Mouse (Mus musculus) liver, embryonic 15.5 days (tissue): ENCODE results near the gene Cacnb4. TPM values are rescaled to one million over a fixed set of nuclear protein-coding genes. Genes with fewer than 3 reads are reported as not detected.

ENCODE experiments used
- ATAC-seq: fragments of 200-750 bp; cut with Nextera tagmentation; 2 replicates; pipeline ENCODE4 v1.8.0; 2017; ENCODE audit warnings: moderate number of reproducible peaks, mild to moderate bottlenecking, moderate library complexity; ENCODE audit not compliant: insufficient read depth
- H3K27ac ChIP-seq: fragments of 300-500 bp; sonication (generic); replicated peaks from 2 replicates; pipeline ENCODE4 v1.5.1; 2015; ENCODE audit warnings: mild to moderate bottlenecking, inconsistent platforms
- H3K27me3 ChIP-seq: fragments of 300-500 bp; sonication (generic); 2 replicates; pipeline ENCODE4 v1.6.1; 2015; ENCODE audit warnings: mild to moderate bottlenecking, inconsistent platforms
- H3K36me3 ChIP-seq: fragments of 300-500 bp; sonication (generic); replicated peaks from 2 replicates; pipeline ENCODE4 v1.6.1; 2015; ENCODE audit warnings: moderate library complexity, mild to moderate bottlenecking, inconsistent platforms
- H3K4me1 ChIP-seq: fragments of 300-500 bp; sonication (generic); replicated peaks from 2 replicates; pipeline ENCODE4 v1.6.1; 2015; ENCODE audit warnings: inconsistent platforms
- H3K4me2 ChIP-seq: fragments of 300-500 bp; sonication (generic); 2 replicates; pipeline ENCODE4 v1.6.1; 2015; ENCODE audit warnings: moderate library complexity, mild to moderate bottlenecking, inconsistent platforms
- H3K4me3 ChIP-seq: fragments of 300-500 bp; sonication (generic); replicated peaks from 2 replicates; pipeline ENCODE4 v1.5.1; 2015; ENCODE audit warnings: mild to moderate bottlenecking, inconsistent platforms
- H3K9ac ChIP-seq: fragments of 300-500 bp; sonication (generic); 2 replicates; pipeline ENCODE4 v1.6.1; 2015; ENCODE audit warnings: moderate library complexity, mild to moderate bottlenecking, inconsistent platforms
- H3K9me3 ChIP-seq: fragments of 300-500 bp; sonication (generic); replicated peaks from 2 replicates; pipeline ENCODE4 v1.6.1; 2016; ENCODE audit warnings: inconsistent platforms
- WGBS: fragments of 180-500 bp; shearing (Covaris S2); methylation state at CpG from one replicate; pipeline ENCODE4 v1.1.7; 2015; ENCODE audit warnings: mixed read lengths; ENCODE audit not compliant: insufficient replicate concordance; 5-methylcytosine and 5-hydroxymethylcytosine counted together
- polyA plus RNA-seq: library from polyadenylated mRNA; unstranded; fragments of >200 nt; fragmentation: Nextera tagmentation; extraction: Ambion mirVana; gene quantifications from 2 replicates; pipeline ENCODE4 v1.2.1, GENCODE M21; 2015

Cacnb4 gene
- polyA plus RNA-seq, 1 experiment from 2014 or later, result 0.20 TPM

- H3K27ac ChIP-seq, result no peak overlapping the region
- H3K4me1 ChIP-seq, result no peaks in the 10 kb centered on the region
- H3K9ac ChIP-seq, result no peak overlapping the region
- no peak overlapping the region for H3K4me3 ChIP-seq
- 66% methylated on average over 4 of the region's 4 CpGs for WGBS
- H3K9me3 ChIP-seq, result no peaks in the 10 kb centered on the region
- no peaks in the 10 kb centered on the region; the same call in 1 of the 2 replicates for H3K36me3 ChIP-seq
- no peaks in the 10 kb centered on the region for H3K27me3 ChIP-seq
- no peak for ATAC-seq
- no peak overlapping the region for H3K4me2 ChIP-seq
Measured at GRCm38 (mm10) chr2:52691745-52692144, 15.1 kb upstream of the Cacnb4 start.

DNA sequence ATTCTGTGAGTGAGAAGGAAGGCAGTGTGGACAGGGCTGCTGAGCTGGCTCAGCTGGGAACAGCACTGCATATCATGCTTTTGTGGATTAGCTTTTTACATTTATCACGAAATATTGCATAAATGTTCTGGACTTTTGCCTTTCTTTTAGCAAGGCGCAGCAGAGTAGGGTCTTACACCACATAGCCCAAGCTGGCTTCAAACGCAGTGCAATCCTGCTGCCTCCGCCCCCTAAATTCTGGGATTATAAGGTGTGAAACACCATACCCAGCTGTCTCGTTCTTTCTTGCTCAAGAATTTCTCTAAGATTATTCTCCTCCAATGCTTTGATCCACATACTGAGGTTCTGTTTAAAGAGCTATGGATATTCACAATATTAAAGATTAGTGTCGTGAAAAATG, 10.0 kb upstream of the Cacnb4 start:
- H3K4me3 ChIP-seq, result no peak overlapping the region
- no peak for ATAC-seq

DNA sequence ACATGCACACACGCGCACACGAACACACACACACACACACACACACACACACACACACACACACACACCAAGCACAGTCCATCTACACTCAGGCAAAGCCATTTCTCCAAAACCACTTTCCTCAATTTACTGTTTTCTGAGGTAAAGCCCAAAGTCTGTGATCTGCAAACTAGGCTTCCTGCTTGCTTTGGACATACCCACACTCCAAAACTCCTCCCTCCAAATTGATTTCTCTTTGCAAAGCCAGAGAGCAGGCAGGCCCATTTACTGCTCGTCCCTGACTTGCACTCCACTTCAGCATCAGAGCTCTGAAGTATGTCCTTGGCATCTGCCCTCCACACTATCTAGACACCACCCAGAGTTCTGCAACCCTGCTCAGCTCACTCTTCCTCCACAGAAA, 958 bp upstream of the Cacnb4 start:
- ATAC-seq, result no peak
- WGBS, result 72% methylated on average over 4 of the region's 4 CpGs

More for the DNA sequence above, 10.0 kb upstream of the Cacnb4 start:
- no peaks in the 10 kb centered on the region for H3K27me3 ChIP-seq
- no peak overlapping the region for H3K9ac ChIP-seq
- H3K36me3 ChIP-seq, result no peaks in the 10 kb centered on the region
- no peaks in the 10 kb centered on the region for H3K4me1 ChIP-seq
- H3K27ac ChIP-seq, result no peak overlapping the region
- H3K9me3 ChIP-seq, result no peaks in the 10 kb centered on the region
- WGBS, result 62% methylated on average over 6 of the region's 6 CpGs
- no peak overlapping the region for H3K4me2 ChIP-seq

DNA sequence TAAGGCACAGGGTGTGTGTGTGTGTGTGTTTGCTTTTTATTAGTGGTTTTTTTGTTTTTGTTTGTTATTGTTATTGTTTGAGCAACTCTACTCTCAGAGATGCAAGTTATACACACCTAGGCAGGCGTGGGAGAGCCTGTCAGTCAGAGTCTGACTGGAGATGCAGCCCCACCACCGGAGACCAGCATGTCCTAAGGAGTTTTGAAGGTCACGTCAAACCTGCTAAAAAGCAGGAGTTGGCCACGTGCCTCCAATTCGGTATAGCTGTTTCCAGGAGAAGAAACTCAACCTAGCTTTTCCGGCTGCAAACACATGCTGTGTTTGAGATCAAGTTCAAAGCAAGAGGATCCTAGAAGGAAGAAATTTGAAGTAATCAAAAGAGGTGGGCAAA, 277 bp upstream of the Cacnb4 start:
- no peaks in the 10 kb centered on the region for H3K9me3 ChIP-seq
- no peak overlapping the region for H3K27ac ChIP-seq
- H3K36me3 ChIP-seq, result no peaks in the 10 kb centered on the region
- no peak overlapping the region for H3K4me2 ChIP-seq
- peaks cover 57% of the 10 kb centered on the region for H3K27me3 ChIP-seq
- peaks cover 5% of the 10 kb centered on the region; the same call in 1 of the 2 replicates for H3K4me1 ChIP-seq
- no peak overlapping the region for H3K9ac ChIP-seq
- WGBS, result 17% methylated on average over 6 of the region's 6 CpGs
- H3K4me3 ChIP-seq, result no peak overlapping the region
- ATAC-seq, result no peak

More for the DNA sequence above, 958 bp upstream of the Cacnb4 start:
- Histone ChIP-seq H3K4me3 (no peak overlapping the region), H3K36me3 (no peaks in the 10 kb centered on the region), H3K27ac (no peak overlapping the region), H3K9ac (no peak overlapping the region), H3K4me1 (peaks cover 5% of the 10 kb centered on the region; the same call in 1 of the 2 replicates), H3K4me2 (no peak overlapping the region), H3K27me3 (peaks cover 57% of the 10 kb centered on the region), H3K9me3 (no peaks in the 10 kb centered on the region)

- no peak for ATAC-seq
- Histone ChIP-seq H3K9me3 (no peaks in the 10 kb centered on the region), H3K9ac (no peak overlapping the region), H3K27ac (no peak overlapping the region), H3K4me2 (peak overlapping the region; percentile 66), H3K27me3 (peaks cover 62% of the 10 kb centered on the region), H3K4me1 (peaks cover 5% of the 10 kb centered on the region; the same call in 1 of the 2 replicates), H3K36me3 (no peaks in the 10 kb centered on the region), H3K4me3 (peak overlapping the region; percentile 55)
- 2% methylated on average over 42 of the region's 42 CpGs for WGBS
Measured at GRCm38 (mm10) chr2:52675278-52675987, 1.2 kb downstream of the Cacnb4 start.

GRCm38 (mm10) chr2:52674886-52675277, 1.7 kb downstream of the Cacnb4 start:
- ATAC-seq, result no peak
- H3K4me3 ChIP-seq, result 0 out of 2 replicates have a peak overlapping the region, but pooled peaks have one; percentile 55

DNA sequence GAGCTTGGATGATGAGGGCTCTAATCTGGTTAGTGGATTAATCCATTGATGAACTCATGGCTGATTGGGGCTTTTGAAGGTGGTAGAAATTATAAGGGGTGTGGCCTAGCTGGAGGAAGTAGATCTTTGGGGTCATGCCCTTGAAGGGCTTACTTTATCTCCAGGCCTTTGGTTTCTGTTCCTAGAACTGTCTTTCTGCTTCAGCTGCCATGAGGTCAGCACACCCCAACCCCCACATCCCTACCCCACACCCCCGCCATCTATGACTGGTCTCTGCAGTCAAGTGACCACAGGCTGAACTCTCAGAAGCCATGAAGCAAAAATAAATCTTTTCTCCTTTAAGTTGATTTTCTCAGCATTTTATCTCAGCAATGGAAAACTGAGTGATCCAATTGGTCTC, 3.5 kb downstream of the Cacnb4 start:
- 37% methylated on average over 1 of the region's 1 CpGs for WGBS
- Histone ChIP-seq H3K4me2 (no peak overlapping the region), H3K4me3 (no peak overlapping the region), H3K36me3 (no peaks in the 10 kb centered on the region), H3K27me3 (peaks cover 56% of the 10 kb centered on the region), H3K9ac (no peak overlapping the region), H3K4me1 (peaks cover 5% of the 10 kb centered on the region; the same call in 1 of the 2 replicates), H3K27ac (no peak overlapping the region), H3K9me3 (no peaks in the 10 kb centered on the region)
- ATAC-seq, result no peak

More at GRCm38 (mm10) chr2:52674886-52675277, 1.7 kb downstream of the Cacnb4 start:
- Histone ChIP-seq H3K9ac (no peak overlapping the region), H3K4me2 (peak overlapping the region; percentile 66), H3K36me3 (no peaks in the 10 kb centered on the region), H3K4me1 (peaks cover 5% of the 10 kb centered on the region; the same call in 1 of the 2 replicates), H3K9me3 (no peaks in the 10 kb centered on the region), H3K27me3 (peaks cover 62% of the 10 kb centered on the region), H3K27ac (no peak overlapping the region)
- under 1% methylated on average over 19 of the region's 19 CpGs for WGBS

DNA sequence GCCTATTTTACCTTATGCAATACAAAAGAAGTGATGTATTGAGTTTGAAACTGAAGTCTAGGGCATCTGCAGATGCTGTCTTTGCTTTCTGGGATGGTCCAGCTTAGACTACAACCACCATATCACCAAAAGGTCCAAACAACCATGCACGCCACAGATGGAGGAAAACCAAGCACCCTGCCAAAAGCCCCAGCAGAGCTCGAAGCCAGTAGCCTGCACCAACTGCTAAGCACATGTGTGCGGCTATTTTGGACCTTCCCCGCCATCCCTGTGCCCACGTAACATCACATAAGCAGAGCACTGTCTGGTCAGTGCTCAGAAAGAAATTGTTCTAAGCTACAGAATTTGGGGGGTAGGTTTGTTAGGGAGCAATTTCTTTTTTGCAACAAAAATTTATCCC, 5.9 kb downstream of the Cacnb4 start:
- H3K27me3 ChIP-seq, result peaks cover 31% of the 10 kb centered on the region
- no peaks in the 10 kb centered on the region for H3K36me3 ChIP-seq
- H3K9ac ChIP-seq, result no peak overlapping the region
- ATAC-seq, result no peak
- no peak overlapping the region for H3K4me3 ChIP-seq
- WGBS, result 67% methylated on average over 5 of the region's 5 CpGs
- H3K4me1 ChIP-seq, result peaks cover 5% of the 10 kb centered on the region; the same call in 1 of the 2 replicates
- no peak overlapping the region for H3K4me2 ChIP-seq
- H3K27ac ChIP-seq, result no peak overlapping the region
- no peaks in the 10 kb centered on the region for H3K9me3 ChIP-seq

DNA sequence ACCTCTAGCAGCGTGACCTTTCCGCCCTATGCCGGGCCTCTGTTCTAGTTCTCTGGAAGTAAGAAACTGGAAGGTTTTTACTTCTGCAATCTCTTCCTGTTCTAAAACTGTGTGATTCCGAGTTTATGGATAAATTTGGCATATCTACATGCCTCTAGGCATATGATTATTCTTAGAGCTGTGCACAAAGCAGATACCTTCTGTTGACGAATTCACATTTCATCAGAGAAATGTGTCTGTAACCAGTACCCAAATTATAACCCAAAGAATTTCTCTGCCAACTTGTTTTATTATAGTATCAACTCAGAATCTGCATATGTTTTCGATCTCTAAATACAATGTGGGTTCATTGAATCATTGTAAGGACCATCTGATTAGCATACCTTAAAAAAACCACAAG, 8.2 kb downstream of the Cacnb4 start:
- WGBS, result 69% methylated on average over 6 of the region's 6 CpGs
- no peaks in the 10 kb centered on the region for H3K9me3 ChIP-seq
- H3K27me3 ChIP-seq, result peaks cover 12% of the 10 kb centered on the region
- H3K4me2 ChIP-seq, result no peak overlapping the region
- no peak overlapping the region for H3K9ac ChIP-seq
- no peaks in the 10 kb centered on the region for H3K4me1 ChIP-seq
- no peaks in the 10 kb centered on the region for H3K36me3 ChIP-seq
- no peak for ATAC-seq
- no peak overlapping the region for H3K4me3 ChIP-seq
- H3K27ac ChIP-seq, result no peak overlapping the region

DNA sequence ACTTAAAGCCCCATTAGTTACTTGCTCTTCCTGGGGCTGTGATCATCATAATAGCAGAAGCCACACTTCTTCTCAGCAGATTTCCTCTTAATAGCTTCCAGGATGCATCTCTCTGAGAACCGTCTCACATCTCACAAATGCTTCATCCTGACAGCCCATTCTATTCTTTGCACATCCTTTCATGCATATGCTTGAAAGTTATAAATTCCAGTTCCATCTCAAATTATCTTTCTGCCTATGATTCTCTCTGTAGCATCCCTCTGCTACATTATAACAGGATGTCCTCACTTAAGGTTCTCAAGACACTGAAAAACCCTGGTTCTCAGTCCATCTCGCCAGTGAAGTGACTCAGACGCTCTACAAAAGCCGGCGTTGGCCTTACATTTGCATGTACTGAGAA, 19.9 kb downstream of the Cacnb4 start:
- 65% methylated on average over 5 of the region's 5 CpGs for WGBS
- no peak overlapping the region for H3K4me2 ChIP-seq
- H3K4me1 ChIP-seq, result no peaks in the 10 kb centered on the region
- H3K9me3 ChIP-seq, result no peaks in the 10 kb centered on the region
- no peaks in the 10 kb centered on the region for H3K27me3 ChIP-seq
- ATAC-seq, result no peak
- no peak overlapping the region for H3K27ac ChIP-seq
- H3K9ac ChIP-seq, result no peak overlapping the region
- H3K4me3 ChIP-seq, result no peak overlapping the region
- H3K36me3 ChIP-seq, result no peaks in the 10 kb centered on the region

GRCm38 (mm10) chr2:52654541-52654940, 22.1 kb downstream of the Cacnb4 start:
- Histone ChIP-seq H3K4me1 (no peaks in the 10 kb centered on the region), H3K36me3 (no peaks in the 10 kb centered on the region), H3K4me2 (no peak overlapping the region), H3K4me3 (no peak overlapping the region), H3K27ac (no peak overlapping the region), H3K9me3 (no peaks in the 10 kb centered on the region), H3K9ac (no peak overlapping the region), H3K27me3 (no peaks in the 10 kb centered on the region)
- ATAC-seq, result no peak
- WGBS, result 25% methylated on average over 4 of the region's 4 CpGs

- Histone ChIP-seq H3K4me2 (no peak overlapping the region), H3K27ac (no peak overlapping the region), H3K36me3 (no peaks in the 10 kb centered on the region), H3K4me1 (no peaks in the 10 kb centered on the region), H3K9me3 (no peaks in the 10 kb centered on the region), H3K4me3 (no peak overlapping the region), H3K27me3 (no peaks in the 10 kb centered on the region), H3K9ac (no peak overlapping the region)
- WGBS, result 74% methylated on average over 6 of the region's 6 CpGs
- no peak for ATAC-seq
Measured at GRCm38 (mm10) chr2:52651547-52651946, 25.1 kb downstream of the Cacnb4 start.
